Mouse (Mus musculus): ENCODE measurements around the gene Ppp1r32. TPM values are rescaled to one million over a fixed set of nuclear protein-coding genes. Genes with fewer than 3 reads are reported as not detected.

Gene Ppp1r32
- polyA plus RNA-seq, 1 experiment from 2014 or later = 0.19 TPM

GRCm38 (mm10) chr19:10434927-10435326, 47.8 kb downstream of the Ppp1r32 start:
- 71% methylated on average over 6 of the region's 6 CpGs for WGBS
- H3K27ac ChIP-seq (replicated peaks) = 0 out of 2 replicates have a peak overlapping the region, but pooled peaks have one; percentile 37
- ATAC-seq (ENCODE audit: extremely low read depth, insufficient number of reproducible peaks, low FRiP score, low TSS enrichment) = no peak
- H3K9me3 ChIP-seq = no peaks in the 10 kb centered on the region
- H3K9ac ChIP-seq = no peak overlapping the region
- no peak overlapping the region for H3K4me2 ChIP-seq
- H3K27me3 ChIP-seq (replicated peaks) = peaks cover 56% of the 10 kb centered on the region
- H3K36me3 ChIP-seq = no peaks in the 10 kb centered on the region
- H3K4me3 ChIP-seq = no peak overlapping the region
- H3K4me1 ChIP-seq = peaks cover 40% of the 10 kb centered on the region

- Histone ChIP-seq H3K36me3 (no peaks in the 10 kb centered on the region), H3K4me1 (peaks cover 44% of the 10 kb centered on the region), H3K9ac (peak overlapping the region; percentile 44), H3K27me3 (replicated peaks) (peaks cover 47% of the 10 kb centered on the region), H3K27ac (replicated peaks) (peak overlapping the region; percentile 53), H3K4me3 (no peak overlapping the region), H3K9me3 (no peaks in the 10 kb centered on the region), H3K4me2 (0 out of 2 replicates have a peak overlapping the region, but pooled peaks have one; percentile 2)
- 32% methylated on average over 9 of the region's 9 CpGs for WGBS
- no peak for ATAC-seq (ENCODE audit: extremely low read depth, insufficient number of reproducible peaks, low FRiP score, low TSS enrichment)
Observed at GRCm38 (mm10) chr19:10433879-10434540, 48.7 kb downstream of the Ppp1r32 start.

GRCm38 (mm10) chr19:10433225-10433624, 49.5 kb downstream of the Ppp1r32 start:
- WGBS = 36% methylated on average over 7 of the region's 7 CpGs
- Histone ChIP-seq H3K4me3 (no peak overlapping the region), H3K36me3 (no peaks in the 10 kb centered on the region), H3K4me2 (0 out of 2 replicates have a peak overlapping the region, but pooled peaks have one; percentile 2), H3K27me3 (replicated peaks) (peaks cover 48% of the 10 kb centered on the region), H3K9me3 (no peaks in the 10 kb centered on the region), H3K4me1 (peaks cover 46% of the 10 kb centered on the region), H3K27ac (replicated peaks) (peak overlapping the region; percentile 53), H3K9ac (peak overlapping the region; percentile 44)
- no peak for ATAC-seq (ENCODE audit: extremely low read depth, insufficient number of reproducible peaks, low FRiP score, low TSS enrichment)

- H3K27ac ChIP-seq (replicated peaks) = no peak overlapping the region
- H3K4me3 ChIP-seq = no peak overlapping the region
- no peak for ATAC-seq (ENCODE audit: extremely low read depth, insufficient number of reproducible peaks, low FRiP score, low TSS enrichment)
- no peak overlapping the region for H3K4me2 ChIP-seq
- H3K9me3 ChIP-seq = no peaks in the 10 kb centered on the region
- peaks cover 62% of the 10 kb centered on the region for H3K27me3 ChIP-seq (replicated peaks)
- peaks cover 55% of the 10 kb centered on the region for H3K4me1 ChIP-seq
- H3K36me3 ChIP-seq = no peaks in the 10 kb centered on the region
- H3K9ac ChIP-seq = 0 out of 2 replicates have a peak overlapping the region, but pooled peaks have one; percentile 10
- WGBS = 47% methylated on average over 4 of the region's 4 CpGs
Observed at GRCm38 (mm10) chr19:10431841-10432240, 50.9 kb downstream of the Ppp1r32 start.

- 15% methylated on average over 3 of the region's 3 CpGs for WGBS
- no peak overlapping the region for H3K27ac ChIP-seq (replicated peaks)
- peaks cover 59% of the 10 kb centered on the region for H3K4me1 ChIP-seq
- H3K27me3 ChIP-seq (replicated peaks) = peaks cover 62% of the 10 kb centered on the region
- H3K9me3 ChIP-seq = no peaks in the 10 kb centered on the region
- H3K9ac ChIP-seq = 0 out of 2 replicates have a peak overlapping the region, but pooled peaks have one; percentile 10
- H3K4me3 ChIP-seq = no peak overlapping the region
- no peak for ATAC-seq (ENCODE audit: extremely low read depth, insufficient number of reproducible peaks, low FRiP score, low TSS enrichment)
- H3K36me3 ChIP-seq = no peaks in the 10 kb centered on the region
- H3K4me2 ChIP-seq = no peak overlapping the region
Observed at GRCm38 (mm10) chr19:10431410-10431809, 51.3 kb downstream of the Ppp1r32 start.

- no peaks in the 10 kb centered on the region for H3K9me3 ChIP-seq
- peaks cover 57% of the 10 kb centered on the region for H3K4me1 ChIP-seq
- peaks cover 72% of the 10 kb centered on the region for H3K27me3 ChIP-seq (replicated peaks)
- no peak overlapping the region for H3K4me2 ChIP-seq
- 71% methylated on average over 8 of the region's 8 CpGs for WGBS
- no peak overlapping the region for H3K27ac ChIP-seq (replicated peaks)
- ATAC-seq (ENCODE audit: extremely low read depth, insufficient number of reproducible peaks, low FRiP score, low TSS enrichment) = no peak
- no peak overlapping the region for H3K4me3 ChIP-seq
- no peaks in the 10 kb centered on the region for H3K36me3 ChIP-seq
- no peak overlapping the region for H3K9ac ChIP-seq
Observed at GRCm38 (mm10) chr19:10429371-10429770, 53.4 kb downstream of the Ppp1r32 start.

GRCm38 (mm10) chr19:10427431-10427830, 55.3 kb downstream of the Ppp1r32 start:
- no peaks in the 10 kb centered on the region for H3K36me3 ChIP-seq
- peaks cover 83% of the 10 kb centered on the region for H3K27me3 ChIP-seq (replicated peaks)
- peaks cover 46% of the 10 kb centered on the region for H3K4me1 ChIP-seq
- ATAC-seq (ENCODE audit: extremely low read depth, insufficient number of reproducible peaks, low FRiP score, low TSS enrichment) = no peak
- H3K27ac ChIP-seq (replicated peaks) = no peak overlapping the region
- no peak overlapping the region for H3K4me3 ChIP-seq
- H3K9ac ChIP-seq = no peak overlapping the region
- 81% methylated on average over 9 of the region's 9 CpGs for WGBS
- no peaks in the 10 kb centered on the region for H3K9me3 ChIP-seq
- H3K4me2 ChIP-seq = no peak overlapping the region

- Histone ChIP-seq H3K9ac (no peak overlapping the region), H3K4me3 (no peak overlapping the region), H3K36me3 (no peaks in the 10 kb centered on the region), H3K27me3 (replicated peaks) (peaks cover 79% of the 10 kb centered on the region), H3K9me3 (no peaks in the 10 kb centered on the region), H3K27ac (replicated peaks) (no peak overlapping the region), H3K4me2 (no peak overlapping the region), H3K4me1 (peaks cover 51% of the 10 kb centered on the region)
- ATAC-seq (ENCODE audit: extremely low read depth, insufficient number of reproducible peaks, low FRiP score, low TSS enrichment) = no peak
- WGBS = 45% methylated on average over 6 of the region's 6 CpGs
Observed at GRCm38 (mm10) chr19:10426793-10427192, 55.9 kb downstream of the Ppp1r32 start.

- Histone ChIP-seq H3K4me1 (peaks cover 51% of the 10 kb centered on the region), H3K27ac (replicated peaks) (no peak overlapping the region), H3K9me3 (no peaks in the 10 kb centered on the region), H3K4me3 (no peak overlapping the region), H3K9ac (no peak overlapping the region), H3K36me3 (no peaks in the 10 kb centered on the region), H3K4me2 (no peak overlapping the region), H3K27me3 (replicated peaks) (peaks cover 81% of the 10 kb centered on the region)
- no peak for ATAC-seq (ENCODE audit: extremely low read depth, insufficient number of reproducible peaks, low FRiP score, low TSS enrichment)
- 32% methylated on average over 25 of the region's 25 CpGs for WGBS
Observed at GRCm38 (mm10) chr19:10426312-10426711, 56.4 kb downstream of the Ppp1r32 start.

- Histone ChIP-seq H3K9me3 (no peaks in the 10 kb centered on the region), H3K4me3 (no peak overlapping the region), H3K4me2 (no peak overlapping the region), H3K27ac (replicated peaks) (no peak overlapping the region), H3K27me3 (replicated peaks) (peaks cover 84% of the 10 kb centered on the region), H3K4me1 (peaks cover 48% of the 10 kb centered on the region), H3K9ac (no peak overlapping the region), H3K36me3 (no peaks in the 10 kb centered on the region)
- WGBS = 51% methylated on average over 13 of the region's 13 CpGs
- ATAC-seq (ENCODE audit: extremely low read depth, insufficient number of reproducible peaks, low FRiP score, low TSS enrichment) = no peak
Observed at GRCm38 (mm10) chr19:10425484-10426270, 57.1 kb downstream of the Ppp1r32 start.

GRCm38 (mm10) chr19:10424751-10425150, 58.0 kb downstream of the Ppp1r32 start:
- H3K4me1 ChIP-seq = peaks cover 39% of the 10 kb centered on the region
- ATAC-seq (ENCODE audit: extremely low read depth, insufficient number of reproducible peaks, low FRiP score, low TSS enrichment) = no peak
- H3K4me3 ChIP-seq = no peak overlapping the region
- H3K4me2 ChIP-seq = no peak overlapping the region
- no peak overlapping the region for H3K9ac ChIP-seq
- H3K9me3 ChIP-seq = no peaks in the 10 kb centered on the region
- 62% methylated on average over 1 of the region's 1 CpGs for WGBS
- no peak overlapping the region for H3K27ac ChIP-seq (replicated peaks)
- no peaks in the 10 kb centered on the region for H3K36me3 ChIP-seq
- H3K27me3 ChIP-seq (replicated peaks) = peaks cover 78% of the 10 kb centered on the region
